In the genomic region with DNA sequence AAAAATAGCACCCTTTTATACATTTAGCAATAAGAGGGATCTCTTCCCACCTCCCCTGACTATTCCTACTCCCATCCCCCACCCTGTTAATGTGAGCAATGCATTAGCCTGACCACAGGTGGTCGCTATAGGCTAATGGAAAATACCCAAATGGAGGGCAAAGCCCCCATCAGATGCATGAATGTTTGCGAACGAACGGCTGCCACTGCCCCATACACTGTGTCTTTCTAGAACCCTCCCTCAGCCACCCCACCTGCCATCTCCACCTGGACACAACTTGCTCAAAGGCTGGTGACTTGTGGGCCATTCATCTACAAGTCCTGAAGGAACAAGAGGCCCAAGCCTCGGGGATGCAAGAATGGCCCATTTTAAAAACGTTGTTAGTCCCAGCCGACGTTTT, we compare ENCODE assay signal across 10 mouse cellular contexts. TPM values are rescaled to one million over a fixed set of nuclear protein-coding genes. Genes with fewer than 3 reads are reported as not detected.
DNase-seq lines count a peak whose midpoint lies in the region; ATAC-seq and TF ChIP-seq lines count a peak whose summit lies in the region.
"Had no signal": no experiment of that assay in that cellular context is flagged by ENCODE, and none has a peak within 500 bp of the region (broad histone marks: within the 10 kb centered on the region; RNA-seq: fewer than 3 reads in every experiment).

No protein-coding gene starts in this region.

- H3K4me1 ChIP-seq in heart, embryonic 12.5 days (replicated peaks): peaks cover 20% of the 10 kb centered on the region
- H3K4me1 ChIP-seq in heart, embryonic 10.5 days: peaks cover 19% of the 10 kb centered on the region
- H3K4me1 ChIP-seq in liver, postnatal 0 days (ENCODE audit: insufficient read depth): no peaks in the 10 kb centered on the region

- DNase-seq in heart, embryonic 10.5 days (ENCODE audit: low spot score): no peak
- peak; percentile 30 for DNase-seq in A20 (ENCODE audit: low read depth, low spot score)
- DNase-seq in embryo, embryonic 11 days: peak; percentile 71
- DNase-seq in liver, postnatal 0 days: no peak
- no peak for DNase-seq in adrenal gland, postnatal 36 days
- no peak for DNase-seq in testis, postnatal 10 days (ENCODE audit: low spot score)

- ATAC-seq in heart, embryonic 12.5 days (ENCODE audit: insufficient number of reproducible peaks, low FRiP score): peak; percentile 33; the same call in 1 of the 2 replicates
- peak; percentile 45; the same call in 1 of the 2 replicates for ATAC-seq in liver, postnatal 0 days
- no peak for ATAC-seq in megakaryocyte, adult 5-6 weeks (ENCODE audit: poor library complexity, severe bottlenecking)

- no peak overlapping the region for H3K27ac ChIP-seq in heart, embryonic 12.5 days (ENCODE audit: poor library complexity, severe bottlenecking)
- no peak overlapping the region for H3K27ac ChIP-seq in heart, embryonic 10.5 days
- no peak overlapping the region for H3K27ac ChIP-seq in liver, postnatal 0 days (ENCODE audit: low read depth)

- WGBS in heart, embryonic 12.5 days: 52% methylated on average over 8 of the region's 8 CpGs
- WGBS in heart, embryonic 10.5 days: 51% methylated on average over 8 of the region's 8 CpGs
- 40% methylated on average over 8 of the region's 8 CpGs for WGBS in liver, postnatal 0 days (ENCODE audit: insufficient replicate concordance)

- no peaks in the 10 kb centered on the region for H3K9me3 ChIP-seq in heart, embryonic 12.5 days (replicated peaks)
- H3K9me3 ChIP-seq in heart, embryonic 10.5 days: peaks cover 3% of the 10 kb centered on the region; the same call in 1 of the 2 replicates
- no peaks in the 10 kb centered on the region for H3K9me3 ChIP-seq in liver, postnatal 0 days (ENCODE audit: low read length)

- H3K27me3 ChIP-seq in heart, embryonic 12.5 days (replicated peaks): peaks cover 4% of the 10 kb centered on the region
- peaks cover 9% of the 10 kb centered on the region for H3K27me3 ChIP-seq in heart, embryonic 10.5 days (ENCODE audit: insufficient read depth, poor library complexity, severe bottlenecking)
- H3K27me3 ChIP-seq in liver, postnatal 0 days (ENCODE audit: insufficient read depth, low read length): 0 out of 2 replicates have a peak, but pooled peaks cover 4% of the 10 kb centered on the region

- TF ChIP-seq EP300 in liver, postnatal 0 days (IDR thresholded peaks at IDR 0.05; ENCODE audit: low read depth): no peak

- no peak overlapping the region for H3K4me2 ChIP-seq in heart, embryonic 12.5 days
- no peak overlapping the region for H3K4me2 ChIP-seq in liver, postnatal 0 days (ENCODE audit: low read depth, low read length)

- no peaks in the 10 kb centered on the region for H3K36me3 ChIP-seq in heart, embryonic 12.5 days
- H3K36me3 ChIP-seq in heart, embryonic 10.5 days: no peaks in the 10 kb centered on the region
- no peaks in the 10 kb centered on the region for H3K36me3 ChIP-seq in liver, postnatal 0 days (replicated peaks; ENCODE audit: insufficient read depth, low read length)

- H3K4me3 ChIP-seq in heart, embryonic 12.5 days: no peak overlapping the region
- no peak overlapping the region for H3K4me3 ChIP-seq in heart, embryonic 10.5 days
- no peak overlapping the region for H3K4me3 ChIP-seq in liver, postnatal 0 days (ENCODE audit: low read depth, low read length)
- H3K4me3 ChIP-seq: midbrain, embryonic 12.5 days had no signal

- TF ChIP-seq CTCF in liver, postnatal 0 days (IDR thresholded peaks at IDR 0.05; ENCODE audit: low read depth): peak; percentile 78

- H3K9ac ChIP-seq in heart, embryonic 12.5 days: no peak overlapping the region
- no peak overlapping the region for H3K9ac ChIP-seq in liver, postnatal 0 days (replicated peaks)
- H3K9ac ChIP-seq: midbrain, embryonic 12.5 days had no signal

RNA-seq across cellular contexts. Expression of a gene that starts 4.7 kb away (rescaled TPM):
- polyA plus RNA-seq in heart, embryonic 12.5 days (2016; fragmentation: Nextera tagmentation; extraction: Ambion mirVana): 0.35 and 0.66 TPM in 2 replicates
- 0.28 and 0.65 TPM in 2 replicates for polyA plus RNA-seq in heart, embryonic 10.5 days (2016; fragmentation: Nextera tagmentation; extraction: Ambion mirVana)
- polyA plus RNA-seq in liver, postnatal 0 days (2015; fragmentation: Nextera tagmentation; extraction: Ambion mirVana): 0.07 and 0.09 TPM in 2 replicates
- not detected for total RNA-seq in adrenal gland, postnatal 36 days (2021)
- 0.22 TPM in 1 of 2 replicates, not detected in the other for total RNA-seq in megakaryocyte, adult 5-6 weeks (2015)
- total RNA-seq in megakaryocyte, adult 5-6 weeks (2017): not detected in 2 replicates
- polyA plus RNA-seq: heart, embryonic 14.5 days had no signal

RNA-seq across cellular contexts. Expression of a gene that starts 19.4 kb away (rescaled TPM):
- polyA plus RNA-seq in heart, embryonic 12.5 days (2016; fragmentation: Nextera tagmentation; extraction: Ambion mirVana): 3.8 and 4.9 TPM in 2 replicates
- 3.7 and 14.0 TPM in 2 replicates for polyA plus RNA-seq in heart, embryonic 10.5 days (2016; fragmentation: Nextera tagmentation; extraction: Ambion mirVana)
- polyA plus RNA-seq in liver, postnatal 0 days (2015; fragmentation: Nextera tagmentation; extraction: Ambion mirVana): 0.06 and 0.07 TPM in 2 replicates
- total RNA-seq in adrenal gland, postnatal 36 days (2021): 1 to 10 TPM; 2.6 to 4.3 TPM
- 0.11 TPM in 1 of 2 replicates, not detected in the other for total RNA-seq in megakaryocyte, adult 5-6 weeks (2015)
- 0.08 TPM in 1 of 2 replicates, not detected in the other for total RNA-seq in megakaryocyte, adult 5-6 weeks (2017)

RNA-seq across cellular contexts. Expression of a gene that starts 41.9 kb away (rescaled TPM):
- not detected in 2 replicates for polyA plus RNA-seq in heart, embryonic 12.5 days (2016; fragmentation: Nextera tagmentation; extraction: Ambion mirVana)
- polyA plus RNA-seq in heart, embryonic 10.5 days (2016; fragmentation: Nextera tagmentation; extraction: Ambion mirVana): not detected in 2 replicates
- polyA plus RNA-seq in liver, postnatal 0 days (2015; fragmentation: Nextera tagmentation; extraction: Ambion mirVana): not detected in 2 replicates
- total RNA-seq in adrenal gland, postnatal 36 days (2021): 1 to 10 TPM in 1 of 2 experiments, under 1 TPM in 1; 0.23 to 1.2 TPM
- total RNA-seq in megakaryocyte, adult 5-6 weeks (2015): not detected in 2 replicates
- total RNA-seq in megakaryocyte, adult 5-6 weeks (2017): not detected in 2 replicates
- polyA plus RNA-seq: heart, embryonic 14.5 days had no signal

RNA-seq across cellular contexts. Expression of a gene that starts 44.7 kb away (rescaled TPM):
- 40.5 and 44.6 TPM in 2 replicates for polyA plus RNA-seq in heart, embryonic 12.5 days (2016; fragmentation: Nextera tagmentation; extraction: Ambion mirVana)
- polyA plus RNA-seq in heart, embryonic 10.5 days (2016; fragmentation: Nextera tagmentation; extraction: Ambion mirVana): 28.4 and 32.3 TPM in 2 replicates
- 34.6 TPM in 2 replicates for polyA plus RNA-seq in liver, postnatal 0 days (2015; fragmentation: Nextera tagmentation; extraction: Ambion mirVana)
- total RNA-seq in adrenal gland, postnatal 36 days (2021): 10 to 100 TPM; 59.1 to 68.1 TPM
- 159 and 162 TPM in 2 replicates for total RNA-seq in megakaryocyte, adult 5-6 weeks (2015)
- 145 and 160 TPM in 2 replicates for total RNA-seq in megakaryocyte, adult 5-6 weeks (2017)

RNA-seq across cellular contexts. Expression of a gene that starts 44.7 kb away (rescaled TPM):
- 9.8 and 9.9 TPM in 2 replicates for polyA plus RNA-seq in heart, embryonic 12.5 days (2016; fragmentation: Nextera tagmentation; extraction: Ambion mirVana)
- polyA plus RNA-seq in heart, embryonic 10.5 days (2016; fragmentation: Nextera tagmentation; extraction: Ambion mirVana): 11.1 and 12.0 TPM in 2 replicates
- polyA plus RNA-seq in liver, postnatal 0 days (2015; fragmentation: Nextera tagmentation; extraction: Ambion mirVana): 16.1 and 17.5 TPM in 2 replicates
- total RNA-seq in adrenal gland, postnatal 36 days (2021): 1 to 10 TPM in 1 of 2 experiments, under 1 TPM in 1; 0.59 to 1.1 TPM
- total RNA-seq in megakaryocyte, adult 5-6 weeks (2015): 2.4 and 2.7 TPM in 2 replicates
- total RNA-seq in megakaryocyte, adult 5-6 weeks (2017): 3.5 and 3.7 TPM in 2 replicates

Comparison
In these comparisons a context has a peak if more than half of its experiments do, and no peak if none do; other contexts are left out.
1. DNase-seq: peak in A20 (single experiment) and embryo, embryonic 11 days (single experiment); none in heart, embryonic 10.5 days (single experiment), liver, postnatal 0 days (single experiment), adrenal gland, postnatal 36 days (0 of 2) and testis, postnatal 10 days (single experiment).